Mouse (Mus musculus) retina, postnatal 7 days (tissue): ENCODE data around the gene Fcgr2b.
"Not testable (repeated sequence)": the region's sequence is repeated elsewhere in the genome, so short reads cannot be mapped to it uniquely, and the experiment has no call there.

Experiments
- DNase-seq: peaks from one replicate; pipeline ENCODE4 v3.0.0-alpha.2; 2012; ENCODE audit warnings: low read depth, low spot score

Fcgr2b gene

GRCm38 (mm10) chr1:170976447-170976846 is at the start of gene Fcgr2b:
TSS of gene Fcgr2b (minus strand) at chr1:170976547.
- no peak for DNase-seq

- DNase-seq = no peak
These were observed 43.1 kb upstream of the Fcgr2b start for GRCm38 (mm10) chr1:171019311-171019950.

- DNase-seq = no peak
These were observed 42.4 kb upstream of the Fcgr2b start, which contains the start of gene Fcgr4 for GRCm38 (mm10) chr1:171018737-171019136. TSS of gene Fcgr4 (plus strand) at chr1:171018920.

GRCm38 (mm10) chr1:171017468-171018158 is 41.3 kb upstream of the Fcgr2b start:
- DNase-seq = no peak

GRCm38 (mm10) chr1:171016676-171017356 is 40.5 kb upstream of the Fcgr2b start:
- no peak for DNase-seq

GRCm38 (mm10) chr1:171011733-171012132 is 35.4 kb upstream of the Fcgr2b start:
- DNase-seq = no peak

GRCm38 (mm10) chr1:171006905-171007304 is 30.6 kb upstream of the Fcgr2b start:
- DNase-seq = no peak

GRCm38 (mm10) chr1:171006335-171006734 is 30.0 kb upstream of the Fcgr2b start:
- no peak for DNase-seq

- DNase-seq = no peak
These were observed 29.2 kb upstream of the Fcgr2b start for GRCm38 (mm10) chr1:171005586-171005985.

GRCm38 (mm10) chr1:171005081-171005480 is 28.7 kb upstream of the Fcgr2b start:
- no peak for DNase-seq

GRCm38 (mm10) chr1:170999811-171000210 is 23.5 kb upstream of the Fcgr2b start:
- no peak for DNase-seq

GRCm38 (mm10) chr1:170997756-170998655 is 21.7 kb upstream of the Fcgr2b start:
- DNase-seq = no peak

GRCm38 (mm10) chr1:170996753-170997152 is 20.4 kb upstream of the Fcgr2b start:
- DNase-seq = peak; percentile 41

- DNase-seq = no peak
These were observed 19.7 kb upstream of the Fcgr2b start for GRCm38 (mm10) chr1:170996034-170996433.

GRCm38 (mm10) chr1:170992550-170992949 is 16.2 kb upstream of the Fcgr2b start:
- DNase-seq = no peak

GRCm38 (mm10) chr1:170989656-170990055 is 13.3 kb upstream of the Fcgr2b start:
- DNase-seq = no peak

- DNase-seq = no peak
These were observed 9.5 kb upstream of the Fcgr2b start for GRCm38 (mm10) chr1:170985861-170986260.

GRCm38 (mm10) chr1:170985092-170985491 is 8.7 kb upstream of the Fcgr2b start:
- no peak for DNase-seq

- no peak for DNase-seq
These were observed 6.7 kb upstream of the Fcgr2b start for GRCm38 (mm10) chr1:170983066-170983465.

GRCm38 (mm10) chr1:170982301-170982700 is 6.0 kb upstream of the Fcgr2b start:
- no peak for DNase-seq

- not testable (repeated sequence) for DNase-seq
These were observed 5.3 kb upstream of the Fcgr2b start for GRCm38 (mm10) chr1:170981679-170982078.

GRCm38 (mm10) chr1:170978601-170979000 is 2.3 kb upstream of the Fcgr2b start:
- no peak for DNase-seq
